Mouse (Mus musculus) heart, postnatal 0 days (tissue): ENCODE measurements around the gene Ceacam15. TPM values are rescaled to one million over a fixed set of nuclear protein-coding genes. Genes with fewer than 3 reads are reported as not detected.
"Not testable (repeated sequence)": the region's sequence is repeated elsewhere in the genome, so short reads cannot be mapped to it uniquely, and the experiment has no call there.

Experiments
- ATAC-seq: fragments of 200-750 bp; cut with Nextera tagmentation; 2 replicates; pipeline ENCODE4 v1.8.0; 2017; ENCODE audit warnings: low read depth, moderate number of reproducible peaks, moderate library complexity; ENCODE audit not compliant: insufficient read depth
- DNase-seq: peaks from one replicate; pipeline ENCODE4 v3.0.0-alpha.2; 2016; ENCODE audit warnings: low spot score
- H3K27ac ChIP-seq: fragments of 300-500 bp; sonication (generic); 2 replicates; pipeline ENCODE4 v1.5.1; 2014; ENCODE audit warnings: low read depth, mild to moderate bottlenecking
- H3K27me3 ChIP-seq: fragments of 300-500 bp; sonication (generic); 2 replicates; pipeline ENCODE4 v1.6.1; 2014; ENCODE audit warnings: low read length, mixed read lengths; ENCODE audit not compliant: control insufficient read depth, insufficient read depth
- H3K36me3 ChIP-seq: fragments of 300-500 bp; sonication (generic); replicated peaks from 2 replicates; pipeline ENCODE4 v1.6.1; 2014; ENCODE audit warnings: low read length, mixed read lengths; ENCODE audit not compliant: control insufficient read depth, insufficient read depth
- H3K4me1 ChIP-seq: fragments of 300-500 bp; sonication (generic); 2 replicates; pipeline ENCODE4 v1.6.1; 2014; ENCODE audit warnings: antibody characterized with exemption; ENCODE audit not compliant: control insufficient read depth, insufficient read depth
- H3K4me2 ChIP-seq: fragments of 300-500 bp; sonication (generic); 2 replicates; pipeline ENCODE4 v1.6.1; 2014; ENCODE audit warnings: low read depth, mild to moderate bottlenecking, low read length, moderate library complexity
- H3K4me3 ChIP-seq: fragments of 300-500 bp; sonication (generic); 2 replicates; pipeline ENCODE4 v1.5.1; 2014; ENCODE audit warnings: low read depth, low read length
- H3K9ac ChIP-seq: fragments of 300-500 bp; sonication (generic); replicated peaks from 2 replicates; pipeline ENCODE4 v1.6.1; 2014; ENCODE audit warnings: low read depth, low read length, mixed read lengths
- H3K9me3 ChIP-seq: fragments of 300-500 bp; sonication (generic); replicated peaks from 2 replicates; pipeline ENCODE4 v1.6.1; 2016; ENCODE audit warnings: low read length; ENCODE audit not compliant: control insufficient read depth
- CTCF ChIP-seq: IDR thresholded peaks from 2 replicates; pipeline ENCODE4 v1.5.1; 2016; ENCODE audit warnings: antibody characterized with exemption, control low read depth, low read depth
- EP300 ChIP-seq: IDR thresholded peaks from 2 replicates; pipeline ENCODE4 v1.6.1; 2016; ENCODE audit warnings: antibody characterized with exemption, low read depth
- WGBS: fragments of 180-500 bp; shearing (Covaris S2); extraction: QIAGEN DNeasy Blood & Tissue Kit; methylation state at CpG from one replicate; pipeline ENCODE4 v1.1.7; 2014; 5-methylcytosine and 5-hydroxymethylcytosine counted together
- polyA plus RNA-seq: library from polyadenylated mRNA; unstranded; fragments of >200 nt; fragmentation: Nextera tagmentation; extraction: Ambion mirVana; gene quantifications from 2 replicates; pipeline ENCODE4 v1.2.1, GENCODE M21; 2015
- total RNA-seq: library from RNA; depleted of rRNA; stranded (reverse); fragments of >200 nt; gene quantifications from 2 replicates; pipeline ENCODE4 v1.2.3, GENCODE M21; 2014; ENCODE audit warnings: low replicate concordance

Gene Ceacam15
- total and polyA plus RNA-seq, 2 experiments from 2014 or later: 1.5 to 1.6 TPM

- no peak overlapping the region for H3K4me2 ChIP-seq
- peak; percentile 63 for ATAC-seq
- 0 out of 2 replicates have a peak overlapping the region, but pooled peaks have one; percentile 30 for H3K27ac ChIP-seq
- TF ChIP-seq EP300 (no peak), CTCF (peak; percentile 25)
- H3K4me3 ChIP-seq: no peak overlapping the region
- H3K27me3 ChIP-seq: no peaks in the 10 kb centered on the region
- no peak for DNase-seq
- no peaks in the 10 kb centered on the region for H3K36me3 ChIP-seq
- peaks cover 14% of the 10 kb centered on the region; the same call in 1 of the 2 replicates for H3K9me3 ChIP-seq
- no peaks in the 10 kb centered on the region for H3K4me1 ChIP-seq
- no peak overlapping the region for H3K9ac ChIP-seq
- 58% methylated on average over 5 of the region's 5 CpGs for WGBS
Observed at GRCm38 (mm10) chr7:16689196-16689595, 13.7 kb upstream of the Ceacam15 start.

- not testable (repeated sequence) for H3K9ac ChIP-seq, H3K27ac ChIP-seq, H3K9me3 ChIP-seq, DNase-seq, ATAC-seq, H3K4me1 ChIP-seq, H3K36me3 ChIP-seq, H3K4me3 ChIP-seq, H3K4me2 ChIP-seq, H3K27me3 ChIP-seq
- WGBS: 58% methylated on average over 3 of the region's 3 CpGs
Observed at GRCm38 (mm10) chr7:16680194-16680593, 4.7 kb upstream of the Ceacam15 start.

- peaks cover 27% of the 10 kb centered on the region for H3K4me1 ChIP-seq
- not testable (repeated sequence) for H3K27me3 ChIP-seq, DNase-seq, H3K9ac ChIP-seq, ATAC-seq, H3K4me2 ChIP-seq, H3K4me3 ChIP-seq, H3K36me3 ChIP-seq, H3K9me3 ChIP-seq
- WGBS: 47% methylated on average over 3 of the region's 5 CpGs
- H3K27ac ChIP-seq: peak overlapping the region; percentile 96
Observed at GRCm38 (mm10) chr7:16674699-16675098, 806 bp downstream of the Ceacam15 start.

- ATAC-seq (peak; percentile 88), DNase-seq (peak; percentile 80)
- Histone ChIP-seq H3K4me1 (peaks cover 27% of the 10 kb centered on the region), H3K4me3 (no peak overlapping the region), H3K9me3 (no peaks in the 10 kb centered on the region), H3K9ac (no peak overlapping the region), H3K27me3 (no peaks in the 10 kb centered on the region), H3K36me3 (no peaks in the 10 kb centered on the region), H3K27ac (peak overlapping the region; percentile 96), H3K4me2 (no peak overlapping the region)
- 21% methylated on average over 1 of the region's 1 CpGs for WGBS
- TF ChIP-seq EP300: peak; percentile 58; the same call in 1 of the 2 replicates
- 0 out of 2 replicates have a peak, but pooled peaks have one; percentile 5 for TF ChIP-seq CTCF
Observed at GRCm38 (mm10) chr7:16673823-16674222, 1.7 kb downstream of the Ceacam15 start.

GRCm38 (mm10) chr7:16668331-16668930 lies 7.1 kb downstream of the Ceacam15 start:
- WGBS: 95% methylated on average over 4 of the region's 5 CpGs
- not testable (repeated sequence) for DNase-seq, H3K27ac ChIP-seq, H3K4me3 ChIP-seq, H3K36me3 ChIP-seq, H3K9ac ChIP-seq, H3K27me3 ChIP-seq, H3K4me2 ChIP-seq, H3K9me3 ChIP-seq, ATAC-seq
- peaks cover 15% of the 10 kb centered on the region for H3K4me1 ChIP-seq

- Histone ChIP-seq H3K4me1 (0 out of 2 replicates have a peak, but pooled peaks cover 9% of the 10 kb centered on the region), H3K9ac (no peak overlapping the region), H3K9me3 (no peaks in the 10 kb centered on the region), H3K36me3 (no peaks in the 10 kb centered on the region), H3K27ac (no peak overlapping the region), H3K27me3 (no peaks in the 10 kb centered on the region), H3K4me3 (no peak overlapping the region), H3K4me2 (no peak overlapping the region)
- TF ChIP-seq EP300 (no peak), CTCF (no peak)
- DNase-seq: no peak
- no peak for ATAC-seq
- 83% methylated on average over 12 of the region's 12 CpGs for WGBS
Observed at GRCm38 (mm10) chr7:16644260-16644659, 31.2 kb downstream of the Ceacam15 start.

- H3K4me3 ChIP-seq, H3K27ac ChIP-seq, H3K36me3 ChIP-seq, ATAC-seq, H3K27me3 ChIP-seq, DNase-seq, H3K9me3 ChIP-seq, H3K4me2 ChIP-seq, H3K9ac ChIP-seq: not testable (repeated sequence)
- WGBS: 32% methylated on average over 3 of the region's 4 CpGs
- peaks cover 16% of the 10 kb centered on the region for H3K4me1 ChIP-seq
Observed at GRCm38 (mm10) chr7:16643106-16643505, 32.4 kb downstream of the Ceacam15 start.
